Mouse (Mus musculus) limb, embryonic 14.5 days (tissue): Measurements from ENCODE around the gene Rps27l. TPM values are rescaled to one million over a fixed set of nuclear protein-coding genes. Genes with fewer than 3 reads are reported as not detected.

Experiments
- ATAC-seq: fragments of 200-750 bp; cut with Nextera tagmentation; 2 replicates; pipeline ENCODE4 v1.8.0; 2017; ENCODE audit warnings: low read depth, moderate number of reproducible peaks, moderate TSS enrichment; ENCODE audit not compliant: low FRiP score
- DNase-seq: peaks from one replicate; pipeline ENCODE4 v3.0.0-alpha.2; 2015; ENCODE audit warnings: low spot score
- H3K27ac ChIP-seq: fragments of 300-500 bp; sonication (generic); replicated peaks from 2 replicates; pipeline ENCODE4 v1.5.1; 2014; ENCODE audit warnings: low read depth, mild to moderate bottlenecking, low read length, moderate library complexity, mixed read lengths
- H3K27me3 ChIP-seq: fragments of 300-500 bp; sonication (generic); 2 replicates; pipeline ENCODE4 v1.6.1; 2014; ENCODE audit warnings: low read length, mixed read lengths; ENCODE audit not compliant: control insufficient read depth, insufficient read depth
- H3K36me3 ChIP-seq: fragments of 300-500 bp; sonication (generic); 2 replicates; pipeline ENCODE4 v1.6.1; 2014; ENCODE audit warnings: mild to moderate bottlenecking, low read length, moderate library complexity, mixed read lengths; ENCODE audit not compliant: control insufficient read depth, insufficient read depth
- H3K4me1 ChIP-seq: fragments of 300-500 bp; sonication (generic); 2 replicates; pipeline ENCODE4 v1.6.1; 2014; ENCODE audit warnings: antibody characterized with exemption, low read length, mixed read lengths; ENCODE audit not compliant: control insufficient read depth, insufficient read depth
- H3K4me2 ChIP-seq: fragments of 300-500 bp; sonication (generic); replicated peaks from 2 replicates; pipeline ENCODE4 v1.6.1; 2014; ENCODE audit warnings: low read depth, mild to moderate bottlenecking, low read length, moderate library complexity; ENCODE audit not compliant: severe bottlenecking
- H3K4me3 ChIP-seq: fragments of 300-500 bp; sonication (generic); replicated peaks from 2 replicates; pipeline ENCODE4 v1.5.1; 2014; ENCODE audit warnings: low read length
- H3K9ac ChIP-seq: fragments of 300-500 bp; sonication (generic); 2 replicates; pipeline ENCODE4 v1.6.1; 2014; ENCODE audit warnings: mild to moderate bottlenecking, low read depth, low read length, moderate library complexity; ENCODE audit not compliant: severe bottlenecking
- H3K9me3 ChIP-seq: fragments of 300-500 bp; sonication (generic); 2 replicates; pipeline ENCODE4 v1.6.1; 2016; ENCODE audit warnings: low read length; ENCODE audit not compliant: control insufficient read depth
- POLR2A ChIP-seq: fragments of 200-500 bp; IDR thresholded peaks from 2 replicates; pipeline ENCODE4 v1.8.0; 2012; ENCODE audit warnings: inconsistent platforms, mild to moderate bottlenecking, moderate library complexity, borderline replicate concordance; ENCODE audit not compliant: insufficient read depth, insufficient read length; ENCODE audit errors: extremely low read depth
- WGBS: fragments of 180-500 bp; shearing (Covaris S2); extraction: QIAGEN DNeasy Blood & Tissue Kit; methylation state at CpG from one replicate; pipeline ENCODE4 v1.1.7; 2014; 5-methylcytosine and 5-hydroxymethylcytosine counted together
- polyA plus RNA-seq, 2 experiments: library from polyadenylated mRNA; depleted of rRNA in 1 of 2; stranded (reverse) in 1 of 2; unstranded in 1 of 2; fragments of >200 nt; fragmentation: Nextera tagmentation in 1 of 2; extraction: Ambion mirVana in 1 of 2; gene quantifications; 2 replicates each; pipeline versions ENCODE4 v1.2.1 to v1.2.3; 2012 to 2014

Gene Rps27l
- polyA plus RNA-seq, 2 experiments: 292 to 633 TPM

- Histone ChIP-seq H3K4me3 (no peak overlapping the region), H3K9ac (no peak overlapping the region), H3K9me3 (no peaks in the 10 kb centered on the region; the same call in 1 of the 2 replicates), H3K4me2 (no peak overlapping the region), H3K36me3 (no peaks in the 10 kb centered on the region), H3K27ac (no peak overlapping the region), H3K27me3 (no peaks in the 10 kb centered on the region), H3K4me1 (peaks cover 25% of the 10 kb centered on the region)
- 63% methylated on average over 6 of the region's 6 CpGs for WGBS
- ATAC-seq: no peak
- TF ChIP-seq POLR2A: no peak
- DNase-seq: no peak
Observed at GRCm38 (mm10) chr9:66989581-66989980, 43.7 kb downstream of the Rps27l start.

- WGBS: 84% methylated on average over 5 of the region's 5 CpGs
- Histone ChIP-seq H3K27ac (no peak overlapping the region), H3K9me3 (no peaks in the 10 kb centered on the region; the same call in 1 of the 2 replicates), H3K9ac (no peak overlapping the region), H3K4me1 (peaks cover 25% of the 10 kb centered on the region), H3K27me3 (no peaks in the 10 kb centered on the region), H3K4me2 (no peak overlapping the region), H3K4me3 (no peak overlapping the region), H3K36me3 (no peaks in the 10 kb centered on the region)
- no peak for DNase-seq
- TF ChIP-seq POLR2A: no peak
- no peak for ATAC-seq
Observed at GRCm38 (mm10) chr9:66990046-66990445, 44.2 kb downstream of the Rps27l start.

GRCm38 (mm10) chr9:66991021-66991749 lies 45.3 kb downstream of the Rps27l start:
- Histone ChIP-seq H3K9me3 (no peaks in the 10 kb centered on the region; the same call in 1 of the 2 replicates), H3K4me1 (peaks cover 25% of the 10 kb centered on the region), H3K27ac (no peak overlapping the region), H3K27me3 (no peaks in the 10 kb centered on the region), H3K4me2 (no peak overlapping the region), H3K4me3 (no peak overlapping the region), H3K36me3 (no peaks in the 10 kb centered on the region), H3K9ac (no peak overlapping the region)
- no peak for ATAC-seq
- DNase-seq: no peak
- WGBS: 66% methylated on average over 9 of the region's 9 CpGs
- TF ChIP-seq POLR2A: no peak

- Histone ChIP-seq H3K27ac (no peak overlapping the region), H3K9me3 (no peaks in the 10 kb centered on the region; the same call in 1 of the 2 replicates), H3K4me1 (peaks cover 25% of the 10 kb centered on the region), H3K27me3 (no peaks in the 10 kb centered on the region), H3K4me3 (no peak overlapping the region), H3K36me3 (no peaks in the 10 kb centered on the region), H3K4me2 (no peak overlapping the region), H3K9ac (no peak overlapping the region)
- DNase-seq (no peak), ATAC-seq (no peak)
- 77% methylated on average over 8 of the region's 8 CpGs for WGBS
- no peak for TF ChIP-seq POLR2A
Observed at GRCm38 (mm10) chr9:66991750-66992410, 46.0 kb downstream of the Rps27l start.

Other genes with a start within 250 kb of the Rps27l start
- 36.5 and 40.0 TPM in 2 replicates for gene Car12, start 232.4 kb upstream of the Rps27l start, polyA plus RNA-seq (2012; rRNA removed)
- gene Car12, start 232.4 kb upstream of the Rps27l start, polyA plus RNA-seq (2014; fragmentation: Nextera tagmentation; extraction: Ambion mirVana): 15.8 and 17.8 TPM in 2 replicates
- 6.3 and 7.6 TPM in 2 replicates for gene Aph1b, start 150.6 kb upstream of the Rps27l start, polyA plus RNA-seq (2012; rRNA removed)
- 11.4 and 13.2 TPM in 2 replicates for gene Aph1b, start 150.6 kb upstream of the Rps27l start, polyA plus RNA-seq (2014; fragmentation: Nextera tagmentation; extraction: Ambion mirVana)
- 0.23 and 0.50 TPM in 2 replicates for gene Gm10647, start 149.0 kb upstream of the Rps27l start, polyA plus RNA-seq (2012; rRNA removed)
- gene Gm10647, start 149.0 kb upstream of the Rps27l start, polyA plus RNA-seq (2014; fragmentation: Nextera tagmentation; extraction: Ambion mirVana): 0.47 and 0.63 TPM in 2 replicates
- gene Aph1c, start 111.4 kb upstream of the Rps27l start, polyA plus RNA-seq (2012; rRNA removed): 1.7 and 2.5 TPM in 2 replicates
- 2.8 and 4.3 TPM in 2 replicates for gene Aph1c, start 111.4 kb upstream of the Rps27l start, polyA plus RNA-seq (2014; fragmentation: Nextera tagmentation; extraction: Ambion mirVana)
- gene Rab8b, start 26.4 kb upstream of the Rps27l start, polyA plus RNA-seq (2012; rRNA removed): 14.3 and 15.1 TPM in 2 replicates
- 15.4 and 16.8 TPM in 2 replicates for gene Rab8b, start 26.4 kb upstream of the Rps27l start, polyA plus RNA-seq (2014; fragmentation: Nextera tagmentation; extraction: Ambion mirVana)
- gene Lactb, start 29.4 kb downstream of the Rps27l start, polyA plus RNA-seq (2012; rRNA removed): 8.8 and 10.1 TPM in 2 replicates
- gene Lactb, start 29.4 kb downstream of the Rps27l start, polyA plus RNA-seq (2014; fragmentation: Nextera tagmentation; extraction: Ambion mirVana): 10.6 and 10.9 TPM in 2 replicates
- 420 and 643 TPM in 2 replicates for gene Tpm1, start 103.3 kb downstream of the Rps27l start, polyA plus RNA-seq (2012; rRNA removed)
- gene Tpm1, start 103.3 kb downstream of the Rps27l start, polyA plus RNA-seq (2014; fragmentation: Nextera tagmentation; extraction: Ambion mirVana): 724 and 728 TPM in 2 replicates